Mouse (Mus musculus): ENCODE results near the gene Slc35c1. TPM values are rescaled to one million over a fixed set of nuclear protein-coding genes. Genes with fewer than 3 reads are reported as not detected.

The Slc35c1 gene
- total RNA-seq, 2 experiments from 2014 or later, result 20.5 to 22.1 TPM

DNA sequence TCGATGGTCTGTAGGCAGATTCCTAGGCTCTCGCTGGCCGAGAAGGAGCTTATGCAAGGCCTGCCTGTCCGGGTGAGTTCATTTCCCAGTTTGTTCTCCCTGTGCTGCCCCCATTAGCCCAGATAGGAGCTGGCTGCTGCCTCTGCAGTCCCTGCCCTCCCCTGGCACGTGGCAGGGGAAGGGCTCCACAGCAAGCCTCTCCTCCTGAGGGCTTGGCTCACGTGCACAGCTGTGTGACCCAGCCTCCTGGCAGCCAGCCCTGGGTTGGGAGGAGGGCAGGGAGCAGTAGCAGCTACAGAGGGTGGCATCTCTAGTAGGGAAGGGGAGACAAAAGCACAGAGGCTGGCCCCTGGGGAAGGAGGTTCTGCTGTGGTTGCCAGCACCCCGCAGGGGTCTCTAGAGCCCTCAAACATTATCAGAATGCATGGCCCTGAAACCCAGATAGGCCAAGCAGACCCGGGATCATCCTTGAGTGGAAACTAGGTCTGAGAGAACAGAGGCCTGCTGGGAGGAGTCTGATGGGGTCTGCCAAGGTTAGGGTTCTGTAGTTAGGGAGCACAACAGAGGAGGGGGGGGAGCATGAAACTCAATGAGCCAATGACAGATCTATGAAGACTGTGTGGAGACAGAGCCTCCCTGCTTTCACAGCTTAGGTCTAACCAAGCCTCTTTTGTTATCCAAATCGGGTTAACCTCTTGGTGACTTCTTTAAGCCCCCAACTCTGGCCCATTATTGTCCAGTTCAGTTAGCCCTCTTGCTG is 36.5 kb downstream of the Slc35c1 start:
- intact Hi-C loops (cut with DNase I), result no loop called here
- peak; percentile 81 to 82 for DNase-seq (ENCODE audit: low spot score in 2 of 2)

DNA sequence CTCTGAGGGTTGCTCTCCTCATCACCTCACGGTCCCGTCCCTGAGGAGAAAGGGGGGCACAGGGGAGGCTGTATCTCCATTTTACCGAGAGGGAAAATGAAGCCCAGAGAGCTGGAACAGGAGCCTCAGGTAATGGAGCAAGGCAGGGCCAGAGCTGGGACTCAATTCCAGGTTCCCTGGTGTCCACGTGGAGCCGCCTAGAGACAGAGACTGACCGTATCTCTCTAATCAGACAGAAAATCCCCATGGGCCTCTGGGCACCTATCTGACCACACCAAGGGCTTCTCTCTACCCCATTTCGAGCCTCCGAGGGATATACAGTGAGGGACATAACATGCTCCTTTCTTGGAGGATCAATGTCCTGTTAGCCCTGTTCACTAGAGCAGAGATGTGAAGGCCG is 37.2 kb downstream of the Slc35c1 start:
- intact Hi-C loops (cut with DNase I), result no loop called here
- no peak for DNase-seq (ENCODE audit: low spot score in 2 of 2)

DNA sequence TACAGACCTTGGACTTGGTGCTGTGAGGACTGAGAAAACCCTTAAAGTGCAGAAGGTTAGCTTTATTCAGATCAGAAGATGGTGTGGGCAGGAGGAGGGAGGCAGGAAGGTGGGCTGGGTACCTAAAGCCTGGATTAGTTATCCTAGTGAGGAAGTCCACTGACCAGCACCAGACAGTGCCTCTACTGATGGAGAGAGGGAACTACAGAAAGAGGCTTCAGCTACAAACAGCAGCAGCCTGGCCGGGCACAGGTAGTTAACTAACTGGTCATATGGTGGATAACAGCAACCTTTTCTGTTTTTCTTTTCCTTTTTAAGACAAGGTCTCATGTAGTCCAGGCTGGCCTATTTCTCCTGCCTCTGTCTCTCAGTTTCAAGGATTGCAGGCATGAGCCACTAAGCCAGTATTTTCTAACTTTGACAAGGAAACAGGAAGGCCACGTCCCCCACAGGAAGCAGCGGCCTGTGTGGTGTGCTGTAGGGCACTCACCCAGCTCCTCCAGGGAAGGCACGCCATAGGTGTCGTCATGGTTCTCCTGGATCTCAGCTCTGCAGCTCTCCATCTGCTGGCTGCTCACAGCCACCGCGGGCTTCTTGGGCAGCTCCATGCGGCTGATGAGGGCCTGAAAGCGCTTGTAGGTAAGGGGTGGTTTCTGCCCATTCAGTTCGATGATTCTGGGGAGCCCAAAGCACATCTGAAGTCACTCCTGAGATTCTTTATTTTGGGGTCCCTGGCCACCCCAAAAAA is 37.8 kb downstream of the Slc35c1 start:
- intact Hi-C loops (cut with DNase I), result no loop called here
- DNase-seq (ENCODE audit: low spot score in 2 of 2), result no peak

GRCm38 (mm10) chr2:92421723-92422387 is 38.5 kb downstream of the Slc35c1 start:
- DNase-seq (ENCODE audit: low spot score in 2 of 2), result no peak
- intact Hi-C loops (cut with DNase I), result no loop called here

DNA sequence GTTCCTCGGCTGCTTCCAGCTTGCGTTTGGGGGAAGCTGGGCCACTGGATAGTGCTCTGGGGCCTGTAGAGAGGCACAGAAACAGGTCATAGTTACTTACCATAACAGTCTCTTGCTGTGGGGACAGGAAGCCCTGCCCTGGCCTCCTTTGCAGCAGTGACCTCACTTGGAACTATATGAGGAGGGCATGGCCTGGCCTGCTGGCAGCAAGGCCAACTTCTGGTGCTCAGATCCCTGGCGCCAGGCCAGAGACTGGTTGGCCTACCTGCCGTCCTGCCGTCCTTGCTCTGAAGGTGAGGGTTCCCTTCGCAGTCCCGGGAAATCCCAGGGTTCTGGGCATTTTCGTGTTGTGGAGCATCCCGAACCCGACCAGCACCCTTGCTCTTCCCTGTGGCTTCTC is 48.6 kb downstream of the Slc35c1 start:
- intact Hi-C loops (cut with DNase I), result no loop called here
- DNase-seq (ENCODE audit: low spot score in 2 of 2), result no peak

DNA sequence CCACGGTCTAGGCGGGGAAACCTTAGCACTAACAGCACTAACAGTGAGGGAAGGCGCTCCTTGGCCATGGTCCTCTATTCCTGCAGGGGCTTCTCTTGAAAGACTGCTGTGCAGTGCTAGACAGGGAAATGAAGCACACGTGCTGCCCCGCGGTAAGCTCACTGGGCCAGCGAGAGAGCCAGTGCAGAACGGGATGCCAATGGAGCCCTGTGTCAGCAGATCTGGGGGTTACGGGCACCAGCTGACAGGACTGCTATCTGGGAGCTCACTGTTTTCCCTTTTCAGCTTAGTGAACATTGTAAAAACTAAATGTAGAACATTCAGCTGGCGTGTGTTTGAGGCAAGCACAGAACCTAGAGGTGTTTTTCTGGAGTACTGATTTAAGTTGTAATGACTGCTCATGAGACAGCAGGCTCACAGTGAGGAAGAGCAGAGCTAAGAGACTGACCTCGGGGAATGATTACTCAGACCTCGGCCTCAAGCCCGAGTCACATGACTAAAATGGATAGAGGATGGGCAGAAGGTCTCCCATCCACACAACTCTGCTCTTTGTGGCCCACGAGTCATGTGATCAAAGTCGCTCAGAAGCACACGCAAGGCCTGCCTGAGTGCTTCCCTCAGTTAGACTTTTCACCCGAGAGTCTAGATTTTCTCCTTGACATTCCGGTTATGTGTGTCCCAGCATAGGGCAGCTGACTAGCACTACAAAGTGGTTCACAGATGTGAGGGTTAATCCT is 51.9 kb downstream of the Slc35c1 start:
- DNase-seq (ENCODE audit: low spot score in 2 of 2), result no peak
- intact Hi-C loops (cut with DNase I), result no loop called here

GRCm38 (mm10) chr2:92405687-92406086 is 54.7 kb downstream of the Slc35c1 start:
- intact Hi-C loops (cut with DNase I), result no loop called here
- DNase-seq (ENCODE audit: low spot score in 2 of 2), result no peak

DNA sequence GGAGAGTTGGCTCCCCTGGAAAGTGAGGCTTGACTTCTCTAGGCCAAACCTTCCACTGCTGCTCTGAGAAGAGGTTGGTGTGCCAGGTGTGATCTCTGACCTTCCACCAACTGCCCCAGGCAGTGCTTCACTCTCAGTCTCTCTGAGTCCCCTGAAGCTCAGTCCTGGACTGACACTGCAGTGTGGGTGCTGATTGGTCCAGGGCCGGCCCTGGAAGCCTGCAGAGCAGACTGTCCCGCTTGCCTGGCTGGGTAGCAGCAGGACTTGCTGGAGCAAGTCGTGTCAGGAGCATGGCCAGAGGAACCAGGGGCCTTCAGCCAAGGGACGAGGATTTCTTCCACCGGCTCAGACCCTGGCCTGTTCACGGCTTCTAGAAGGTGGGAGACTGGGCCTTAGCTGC is 55.6 kb downstream of the Slc35c1 start:
- DNase-seq (ENCODE audit: low spot score in 2 of 2), result no peak
- intact Hi-C loops (cut with DNase I), result no loop called here

GRCm38 (mm10) chr2:92403776-92404319 is 56.5 kb downstream of the Slc35c1 start:
- no peak for DNase-seq (ENCODE audit: low spot score in 2 of 2)
- intact Hi-C loops (cut with DNase I), result no loop called here

Other genes starting within 250 kb of the Slc35c1 start
- 10 to 100 TPM; 36.5 to 41.2 TPM for gene Pex16, start 85.9 kb downstream of the Slc35c1 start, total RNA-seq (2021)
- under 1 TPM; 0.42 to 0.77 TPM for gene Large2, start 85.7 kb downstream of the Slc35c1 start, total RNA-seq (2021)
- gene 1700029I15Rik, start 78.0 kb downstream of the Slc35c1 start, total RNA-seq (2021), result 1 to 10 TPM; 2.9 to 4.0 TPM
- gene Mapk8ip1, start 59.3 kb downstream of the Slc35c1 start, total RNA-seq (2021), result 100 to 1,000 TPM; 392 to 397 TPM
- 100 to 1,000 TPM; 109 to 116 TPM for gene Cry2, start 26.5 kb downstream of the Slc35c1 start, total RNA-seq (2021)
- 100 to 1,000 TPM; 217 to 239 TPM for gene Chst1, start 139.2 kb upstream of the Slc35c1 start, total RNA-seq (2021)

Data from left cerebral cortex, postnatal 14 days (tissue).